Mouse (Mus musculus) cerebellum, postnatal 36 days (tissue): ENCODE results near the gene Dnajc5g.
A peak's percentile ranks its signal among the peaks of the same experiment; 100 is the strongest.

Experiments
- DNase-seq, 2 experiments: peaks; one replicate each; pipeline ENCODE4 v3.0.0; 2021 to 2022; ENCODE audit warnings: mixed read lengths in 2 of 2

The Dnajc5g gene

DNA sequence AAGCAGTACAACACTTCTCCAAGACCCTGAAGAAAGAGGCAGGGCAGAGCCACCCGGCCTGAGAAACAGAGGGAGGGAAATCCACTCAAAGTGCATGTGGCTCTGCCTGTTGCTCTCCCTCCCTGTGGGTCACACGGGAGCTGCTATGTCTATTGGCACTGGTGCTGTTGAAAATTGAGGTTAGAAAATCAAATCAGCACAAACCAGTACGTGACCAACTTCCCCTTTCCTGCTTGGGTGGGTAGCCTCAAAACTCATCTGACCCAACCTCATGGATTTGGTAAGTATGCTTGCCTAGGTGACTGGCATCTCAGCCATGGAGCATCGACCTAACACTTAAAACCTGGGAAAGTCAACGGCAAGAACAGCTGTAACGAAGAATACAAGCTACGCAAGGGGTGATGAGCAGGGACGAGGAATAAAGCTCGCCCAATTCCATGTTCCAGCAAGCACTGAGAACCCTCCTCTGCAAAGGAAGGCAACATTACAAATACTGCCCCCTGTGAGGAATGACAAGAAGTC lies at the start of gene Dnajc5g:
Dnajc5g (plus strand) TSS at position 472 of the 522 bp plus-strand sequence.
- no peak for DNase-seq

DNA sequence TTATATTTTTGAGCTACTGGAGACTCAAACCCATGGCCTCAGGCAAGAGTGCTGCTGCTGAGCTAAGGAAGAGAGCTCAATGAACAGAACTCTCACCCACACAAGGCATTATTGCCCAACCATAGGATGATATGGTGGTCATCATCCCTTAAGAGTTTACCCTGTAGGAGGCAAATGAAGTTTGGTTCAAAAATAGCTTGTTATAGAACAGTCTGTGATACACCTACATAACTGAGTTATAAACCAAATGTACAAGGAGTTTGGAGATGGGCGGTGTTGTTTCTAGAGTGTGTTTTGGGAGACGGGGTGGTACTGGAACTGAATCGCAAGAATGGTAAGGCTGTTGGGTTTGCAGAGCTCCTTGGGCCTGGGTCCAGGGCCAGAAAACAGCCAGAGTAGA lies 36.3 kb upstream of the Dnajc5g start:
- DNase-seq: no peak

DNA sequence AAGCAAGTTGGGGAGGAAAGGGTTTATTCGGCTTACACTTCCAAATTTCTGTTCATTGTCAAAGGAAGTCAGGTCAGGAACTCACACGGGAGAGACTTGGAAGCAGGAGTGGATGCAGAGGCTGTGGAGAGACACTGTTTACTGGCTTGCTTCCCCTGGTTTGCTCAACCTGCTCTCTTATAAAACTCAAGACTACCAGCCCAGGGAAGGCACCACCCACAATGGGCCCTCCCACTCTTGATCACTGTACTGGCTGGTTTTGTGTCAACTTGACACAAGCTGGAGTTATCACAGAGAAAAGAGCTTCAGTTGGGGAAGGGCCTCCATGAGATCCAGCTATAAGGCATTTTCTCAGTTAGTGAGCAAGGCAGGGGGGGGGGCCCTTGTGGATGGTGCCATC lies 35.0 kb upstream of the Dnajc5g start:
- DNase-seq: no peak

DNA sequence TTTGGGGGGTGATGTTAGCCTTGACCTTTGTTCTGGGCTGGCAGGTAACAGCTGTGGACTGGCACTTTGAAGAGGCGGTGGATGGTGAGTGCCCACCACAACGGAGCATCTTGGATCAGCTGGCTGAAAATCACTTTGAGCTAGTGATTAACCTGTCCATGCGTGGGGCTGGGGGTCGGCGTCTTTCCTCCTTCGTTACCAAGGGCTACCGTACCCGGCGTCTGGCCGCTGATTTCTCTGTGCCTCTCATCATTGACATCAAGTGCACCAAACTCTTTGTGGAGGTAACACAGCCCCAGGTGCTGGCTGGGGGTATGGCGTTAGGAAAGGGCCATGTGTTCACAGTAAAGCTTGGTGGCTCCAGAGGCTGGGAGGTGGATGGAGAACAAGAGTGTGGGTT lies 34.3 kb upstream of the Dnajc5g start:
- no peak for DNase-seq

DNA sequence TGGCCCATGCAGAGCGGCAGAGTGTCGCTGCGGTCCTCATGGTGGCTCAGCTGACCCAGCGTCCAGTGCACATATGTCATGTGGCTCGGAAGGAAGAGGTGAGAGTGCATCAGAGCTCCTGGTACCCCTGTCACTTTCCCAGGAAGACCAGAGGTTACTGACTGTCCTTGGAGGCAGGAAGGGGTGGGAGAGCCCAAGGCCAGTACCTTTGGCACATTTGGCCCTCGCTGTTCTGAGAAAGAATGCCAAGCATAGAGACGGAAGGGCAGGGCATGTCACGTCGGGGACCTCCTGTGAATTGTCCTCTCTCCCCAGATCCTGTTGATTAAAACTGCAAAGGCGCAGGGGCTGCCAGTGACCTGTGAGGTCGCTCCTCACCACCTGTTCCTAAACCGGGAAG lies 32.9 kb upstream of the Dnajc5g start:
- no peak for DNase-seq

DNA sequence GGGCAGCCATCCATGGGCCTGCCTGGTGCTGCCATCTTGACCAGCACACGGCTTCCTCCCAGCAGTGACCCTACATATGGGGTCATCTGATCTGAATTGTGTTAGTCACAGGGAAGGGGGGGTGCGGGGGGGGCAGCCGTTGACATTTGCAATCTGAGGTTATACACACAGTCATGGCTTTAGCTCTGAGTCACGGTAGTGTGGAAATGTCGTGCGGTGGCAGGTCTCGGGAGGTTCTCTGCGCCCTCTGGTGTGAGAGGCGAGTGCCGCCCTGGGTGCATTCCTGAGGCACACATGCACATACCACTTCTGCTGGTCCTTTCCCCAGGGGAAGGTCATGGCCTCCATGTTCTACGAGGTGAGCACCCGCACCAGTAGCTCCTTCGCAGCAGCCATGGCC lies 29.7 kb upstream of the Dnajc5g start:
- no peak for DNase-seq

DNA sequence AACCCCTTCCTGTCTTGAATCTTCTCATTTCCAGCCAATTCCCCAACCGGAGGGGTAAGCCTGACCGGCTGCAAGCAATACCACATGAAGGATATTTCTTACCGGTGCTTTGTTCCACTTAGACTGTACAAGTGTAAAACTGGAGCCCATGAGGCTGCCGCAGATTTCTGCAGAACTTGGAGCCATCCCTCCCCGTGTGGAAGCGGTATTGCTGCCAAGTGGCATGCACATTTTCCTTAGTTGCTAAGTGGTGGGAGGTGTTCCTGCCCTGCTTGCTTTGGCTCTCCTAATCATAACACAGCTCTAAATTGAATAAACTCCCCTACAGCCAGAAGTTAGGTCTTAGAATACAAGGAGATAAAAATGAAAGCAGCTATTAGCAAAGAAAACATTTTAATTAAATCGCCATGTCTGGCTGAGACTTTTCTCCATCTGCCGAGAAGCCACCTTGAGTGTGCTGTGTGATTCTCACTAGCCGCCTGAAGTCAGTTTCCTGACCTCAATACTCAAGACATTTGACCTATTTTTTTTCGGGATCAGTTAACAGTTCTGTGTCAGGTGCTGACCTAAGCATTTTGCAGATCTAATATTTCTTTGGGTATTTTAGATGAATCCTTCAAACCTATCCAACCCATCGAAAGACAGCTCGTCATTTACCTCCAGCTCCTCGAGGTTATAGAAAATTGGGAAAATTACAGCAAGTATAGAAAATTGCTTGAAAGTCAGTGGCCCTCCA lies 25.9 kb upstream of the Dnajc5g start:
- DNase-seq: peak in 1 of 2 experiments; percentile 9

DNA sequence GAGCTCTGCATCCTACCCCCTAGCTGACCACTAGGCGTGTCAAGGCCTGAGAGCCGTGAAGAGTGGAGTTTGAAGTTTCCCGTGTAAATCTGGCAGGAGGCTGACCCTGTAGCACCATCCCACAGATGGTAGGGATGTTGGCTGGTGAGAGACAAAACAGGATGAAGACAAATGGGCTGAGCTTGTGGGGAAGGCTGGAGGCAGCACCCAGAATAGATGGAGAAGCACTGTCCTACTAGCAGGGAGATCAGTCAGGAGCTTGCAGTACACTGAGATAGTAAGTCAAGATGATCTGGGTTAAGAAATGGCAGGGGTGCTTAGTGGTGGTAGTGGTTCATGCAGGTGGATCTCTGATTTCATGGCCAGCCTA lies 25.3 kb upstream of the Dnajc5g start:
- DNase-seq: no peak

DNA sequence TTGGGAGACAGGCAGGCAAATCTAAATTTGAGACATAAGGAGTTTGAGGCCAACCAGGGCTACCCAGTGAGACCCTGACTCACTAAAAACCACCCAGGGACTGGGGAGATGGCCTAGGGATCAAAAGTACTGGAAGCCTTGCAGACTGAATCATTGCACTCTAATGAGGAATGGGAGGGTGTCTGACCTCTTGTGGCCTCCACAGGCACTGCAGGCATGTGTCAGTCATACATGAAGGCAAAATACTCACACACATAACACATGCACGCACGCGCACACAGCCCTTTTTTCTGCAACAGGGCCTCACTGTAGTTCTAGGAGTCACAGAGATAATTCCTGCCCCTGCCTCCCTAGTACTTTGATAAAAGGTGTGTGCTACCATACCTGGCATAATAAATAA lies 24.7 kb upstream of the Dnajc5g start:
- DNase-seq: peak; percentile 28 to 33

DNA sequence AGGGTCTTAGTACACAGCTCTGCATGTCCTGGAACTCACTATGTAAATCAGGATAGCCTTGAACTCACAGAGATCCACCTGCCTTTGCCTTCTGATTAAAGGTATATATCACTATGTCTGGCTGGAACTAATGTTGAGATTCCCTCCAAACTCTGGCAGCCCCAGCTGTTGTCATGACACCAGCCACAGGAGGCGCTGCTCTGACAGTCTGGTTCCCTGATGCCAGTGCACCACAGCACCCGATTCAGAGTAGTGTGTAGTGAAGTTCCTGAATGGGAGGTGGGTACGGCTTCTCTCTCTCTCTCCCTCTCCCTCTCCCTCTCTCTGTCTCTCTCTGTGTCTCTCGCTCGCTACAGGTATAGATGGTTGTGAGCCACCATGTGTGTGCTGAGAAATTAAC lies 23.7 kb upstream of the Dnajc5g start:
- DNase-seq: peak; percentile 21 to 42

DNA sequence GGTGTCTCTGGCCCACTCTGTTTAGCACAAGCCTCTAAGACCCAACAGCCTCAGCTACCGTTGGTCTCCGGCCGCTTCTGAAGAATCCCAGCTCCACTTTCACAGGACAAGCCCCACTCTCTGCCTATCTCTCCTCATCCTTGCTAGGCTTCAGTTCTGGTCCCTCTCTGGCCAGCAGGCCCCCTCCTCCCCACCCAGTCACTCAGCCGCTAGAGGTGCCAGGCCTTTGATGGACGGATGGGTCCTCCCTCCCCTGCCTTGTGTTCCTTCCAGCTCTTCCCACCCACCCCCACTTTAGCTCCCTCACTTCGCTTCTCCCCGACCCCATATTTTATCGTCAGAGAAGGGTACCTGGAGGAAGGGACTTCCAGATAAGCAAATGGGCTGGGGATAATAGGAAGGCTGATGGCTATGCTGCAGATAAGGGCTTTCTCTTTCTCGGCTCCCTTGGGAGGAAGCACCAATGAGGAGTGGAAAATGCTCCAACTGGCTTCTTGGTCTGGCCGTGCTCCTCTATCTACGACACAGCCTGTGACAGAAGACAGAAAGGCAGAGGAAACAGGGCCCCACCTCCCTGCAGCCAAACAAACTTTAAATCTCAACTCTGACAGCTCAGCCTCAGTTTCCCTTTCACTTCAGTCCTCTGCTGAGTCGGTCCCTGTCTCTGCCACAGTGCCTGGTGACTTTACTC lies 23.0 kb upstream of the Dnajc5g start:
- DNase-seq: no peak

DNA sequence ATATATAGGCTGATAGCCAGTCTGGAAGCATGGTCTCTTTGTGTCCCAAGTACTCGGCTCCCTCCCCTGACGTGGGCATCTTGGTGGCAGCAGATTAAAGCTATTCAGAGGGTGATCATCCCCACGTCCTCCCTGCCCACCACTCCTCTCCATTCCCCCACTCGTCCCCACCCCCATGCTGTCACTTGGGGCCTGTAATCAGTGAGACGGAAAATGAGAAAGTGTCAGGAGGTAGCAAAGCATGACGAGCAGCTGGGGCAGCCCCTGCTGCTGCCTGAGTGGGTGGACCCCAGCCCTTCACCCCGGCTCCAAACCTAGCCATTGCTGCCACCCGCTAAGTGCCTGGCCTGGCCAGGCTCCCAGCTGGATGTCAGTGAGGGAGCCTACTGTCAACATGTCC lies 22.1 kb upstream of the Dnajc5g start:
- no peak for DNase-seq

DNA sequence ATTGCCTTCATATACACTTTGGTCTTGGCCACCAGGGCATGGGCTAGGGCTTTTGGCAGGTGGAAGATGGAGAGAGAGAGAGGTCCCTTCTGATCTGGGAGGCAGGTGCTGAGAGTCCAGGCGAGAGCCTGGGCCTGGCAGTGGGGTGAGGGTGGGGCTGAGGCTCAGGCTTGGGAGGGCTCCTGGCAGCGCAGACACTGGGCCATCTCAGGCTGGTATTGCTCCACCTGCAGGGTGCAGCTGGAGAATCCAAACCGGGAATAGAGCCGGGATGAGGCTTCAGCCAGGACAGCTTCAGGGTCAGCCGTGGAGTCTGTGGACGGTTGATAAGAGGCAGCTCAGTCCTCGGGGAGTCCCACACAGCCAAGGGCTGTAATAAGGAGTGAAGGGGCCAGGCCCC lies 19.5 kb upstream of the Dnajc5g start:
- no peak for DNase-seq

DNA sequence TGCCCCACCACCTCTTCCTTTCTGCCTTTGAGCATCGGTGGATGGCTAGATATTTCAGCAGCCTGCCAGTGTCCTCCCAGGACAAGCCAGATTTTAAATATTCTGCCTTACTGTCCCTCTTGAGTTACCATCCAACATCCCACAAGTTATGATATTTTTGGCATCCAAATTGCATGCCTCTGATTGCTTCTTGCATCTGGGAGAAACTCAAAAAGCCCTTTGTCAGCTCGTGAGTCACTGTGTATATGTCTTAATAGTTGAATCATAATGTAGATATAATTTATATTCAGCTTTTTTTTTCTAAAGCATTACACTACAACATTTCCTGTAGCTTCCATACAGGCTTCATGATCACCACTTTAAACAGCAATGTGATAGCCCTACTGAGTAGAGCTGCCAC lies 19.0 kb upstream of the Dnajc5g start:
- DNase-seq: no peak

DNA sequence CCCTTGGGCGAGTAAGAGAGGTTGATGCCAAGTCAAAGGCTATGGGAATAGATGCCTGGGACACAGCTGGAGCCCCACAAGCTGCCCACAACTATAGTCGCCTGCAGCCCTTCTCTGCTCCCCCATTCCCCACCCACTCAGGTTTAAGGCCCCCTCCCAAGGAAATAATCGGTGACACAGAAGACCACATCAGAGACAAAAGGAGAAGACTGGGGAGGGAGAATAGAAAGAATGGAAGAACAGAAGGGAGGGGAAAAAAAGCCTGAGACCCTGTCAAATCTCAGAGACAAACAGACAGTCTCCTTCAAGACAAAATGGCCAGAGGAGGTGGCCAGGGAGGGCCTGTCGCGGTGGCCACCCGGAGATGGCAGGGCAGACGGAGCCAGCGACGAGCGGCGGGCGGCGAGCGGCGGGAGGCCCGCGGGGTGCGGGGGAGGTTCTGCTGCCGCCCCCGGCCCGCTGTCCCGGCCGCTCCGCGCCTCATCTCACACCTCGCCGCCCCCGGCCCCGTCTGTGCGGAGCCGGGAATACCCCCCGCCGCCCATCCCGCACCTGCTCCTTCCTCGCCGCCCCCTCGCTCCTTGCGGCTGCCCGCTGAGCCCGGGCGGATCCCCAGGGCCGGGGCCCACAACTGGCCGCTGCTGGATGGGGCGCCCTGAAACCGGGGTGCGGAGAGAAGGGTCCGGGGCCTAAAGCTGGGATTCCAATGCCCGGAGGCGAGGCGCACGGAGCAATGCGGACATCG lies 13.7 kb upstream of the Dnajc5g start:
- no peak for DNase-seq

DNA sequence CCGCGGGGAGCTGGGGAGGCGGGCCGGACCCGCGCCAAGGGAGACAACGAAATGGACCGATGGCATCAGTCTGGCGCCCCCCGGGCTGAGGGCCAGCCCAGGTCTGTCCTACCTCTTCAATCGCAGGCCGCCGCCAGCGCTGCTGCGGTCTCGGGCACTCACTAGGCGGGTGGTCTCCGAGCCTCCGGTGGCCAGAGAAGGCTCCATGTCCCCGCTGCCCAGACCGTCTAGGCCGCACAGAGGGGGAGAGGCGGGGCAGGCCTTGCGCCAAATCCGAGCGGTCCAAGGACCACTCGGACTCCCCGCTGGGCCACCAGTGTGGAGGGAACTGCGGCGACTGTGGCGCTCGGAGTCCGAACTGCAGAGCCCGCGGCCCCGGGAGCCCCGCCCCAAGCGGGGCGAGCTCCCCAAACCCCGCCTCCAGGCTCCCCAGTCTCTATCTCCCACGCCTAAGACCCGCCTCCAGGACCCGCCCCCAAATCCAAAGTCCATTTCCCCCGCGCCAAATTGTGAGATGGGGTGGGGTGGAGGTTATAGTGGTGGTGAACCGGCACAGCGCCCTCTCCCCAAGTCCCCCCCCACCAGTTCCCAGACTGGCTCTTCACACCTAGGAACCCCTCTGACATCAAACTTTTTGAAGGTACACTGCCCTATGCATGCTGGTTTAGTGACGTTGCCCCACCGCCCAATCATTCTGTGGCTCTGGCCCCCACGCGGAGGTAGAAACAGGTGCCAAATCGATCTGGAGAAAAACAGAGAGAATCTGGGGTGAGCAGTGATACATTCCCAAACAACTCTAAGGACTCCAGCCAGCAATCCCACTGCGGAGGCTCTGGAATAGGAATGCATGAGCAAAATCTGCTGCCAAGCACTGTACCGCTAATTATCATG lies 12.7 kb upstream of the Dnajc5g start:
- no peak for DNase-seq

DNA sequence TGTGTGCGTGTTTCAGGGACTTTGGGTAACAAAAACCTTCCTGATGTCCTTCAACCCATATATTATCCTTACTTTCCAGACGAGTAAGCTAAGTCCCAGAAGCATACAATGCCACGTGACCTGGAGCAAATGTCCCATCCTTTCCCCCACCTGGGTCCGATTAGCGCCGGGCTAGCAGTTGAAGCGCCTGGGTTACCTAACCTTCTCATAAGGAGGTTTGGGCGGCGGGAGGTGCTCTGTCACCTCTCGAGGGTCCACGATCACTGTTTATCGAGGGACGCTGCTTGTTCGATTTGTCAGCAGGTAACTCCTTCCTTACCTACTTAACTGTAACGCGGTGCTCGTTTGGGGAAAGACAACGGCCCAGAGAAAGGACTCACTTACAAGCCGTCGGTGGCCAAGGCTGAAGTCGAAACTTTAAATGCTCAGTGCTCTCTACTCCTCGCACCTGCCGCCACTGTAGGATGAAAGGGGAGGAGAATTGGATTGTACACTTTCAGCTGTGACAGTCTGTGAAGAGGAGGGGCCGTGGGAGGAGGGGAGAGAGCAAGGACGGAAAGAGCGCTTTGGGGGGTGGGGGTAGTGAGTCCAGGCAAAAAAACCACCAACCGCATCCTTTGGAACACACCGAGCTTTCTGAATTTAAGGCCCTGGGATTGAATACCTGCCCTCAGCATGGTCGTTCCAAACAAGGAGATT lies 11.8 kb upstream of the Dnajc5g start:
- DNase-seq: no peak

DNA sequence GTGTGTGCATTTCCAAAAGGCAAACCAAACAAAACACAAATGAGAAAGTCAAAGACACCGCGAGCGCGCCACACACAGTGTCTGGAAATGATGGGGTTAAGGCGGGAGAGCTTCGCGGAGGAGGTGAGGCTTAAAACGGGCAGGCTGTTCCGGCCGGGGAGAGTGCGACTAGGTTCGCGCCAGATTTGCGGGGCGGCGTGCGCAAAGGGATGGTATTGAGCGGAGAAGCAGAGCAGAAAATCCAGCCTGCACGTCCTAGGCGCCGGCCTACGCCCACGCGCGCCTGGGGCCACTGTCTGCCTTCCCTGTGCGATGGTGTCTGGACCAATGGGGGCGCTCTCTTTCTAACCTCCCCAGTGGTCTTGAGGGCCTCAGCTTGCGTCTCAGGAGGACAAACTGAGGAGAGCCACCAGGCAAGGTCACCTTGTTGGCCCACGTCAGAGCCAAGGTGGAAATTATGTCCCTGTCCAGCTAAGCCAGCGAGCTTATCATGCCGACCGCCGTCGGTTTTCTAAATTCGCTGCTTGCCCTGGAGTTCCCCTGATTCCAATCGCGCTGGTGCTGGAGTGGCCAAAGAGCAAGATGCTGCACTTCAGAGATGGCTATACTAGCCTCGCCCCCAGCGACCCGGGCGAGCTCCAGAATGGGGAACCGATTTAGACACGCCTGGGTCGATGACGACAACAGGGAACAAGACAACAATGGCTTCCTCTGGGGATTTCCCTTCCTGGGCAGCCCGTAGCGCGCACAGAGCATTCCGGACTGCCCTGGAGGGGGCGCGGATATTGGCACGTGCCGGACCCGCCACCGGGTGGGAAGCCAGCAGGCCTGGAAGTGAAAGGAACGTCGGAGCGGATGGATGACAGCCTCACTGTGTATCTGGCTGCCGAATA lies 11.0 kb upstream of the Dnajc5g start:
- DNase-seq: no peak

DNA sequence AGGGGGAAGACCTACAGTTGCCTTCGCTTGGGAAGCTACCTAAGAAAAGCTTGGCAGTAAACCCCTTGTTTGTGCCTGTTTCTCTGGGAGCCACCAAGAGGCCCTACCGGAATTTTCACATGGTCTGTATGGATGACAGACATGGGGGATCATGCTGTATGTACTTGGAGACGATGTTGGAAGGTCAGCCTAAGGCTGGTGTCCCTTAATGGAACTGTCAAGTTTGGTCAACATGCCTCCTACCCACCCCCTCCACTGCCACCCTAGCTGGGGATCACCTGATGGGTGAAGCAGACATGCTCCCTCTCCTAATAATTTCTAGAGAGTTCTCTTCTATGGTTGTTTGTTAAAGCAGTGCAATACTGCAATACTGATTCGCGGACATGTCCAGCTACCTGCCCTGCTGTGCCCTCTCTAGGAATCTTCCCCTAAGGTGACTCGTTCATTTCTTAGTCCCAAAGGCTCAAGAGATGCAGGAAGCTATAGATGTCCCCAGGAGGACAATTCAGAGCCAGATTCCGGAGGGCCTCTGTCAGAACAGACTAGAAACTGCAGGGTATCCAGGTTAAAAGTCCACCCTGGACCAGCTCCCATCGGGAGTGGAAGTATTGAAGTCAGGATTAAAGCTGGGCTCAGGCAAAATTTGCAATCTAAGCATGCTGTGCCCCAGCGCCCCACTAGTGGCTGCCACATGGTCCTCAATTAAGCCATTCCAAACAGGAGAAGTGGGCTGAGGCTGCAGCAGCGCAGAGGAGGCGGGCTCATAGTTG lies 10.2 kb upstream of the Dnajc5g start:
- DNase-seq: no peak

DNA sequence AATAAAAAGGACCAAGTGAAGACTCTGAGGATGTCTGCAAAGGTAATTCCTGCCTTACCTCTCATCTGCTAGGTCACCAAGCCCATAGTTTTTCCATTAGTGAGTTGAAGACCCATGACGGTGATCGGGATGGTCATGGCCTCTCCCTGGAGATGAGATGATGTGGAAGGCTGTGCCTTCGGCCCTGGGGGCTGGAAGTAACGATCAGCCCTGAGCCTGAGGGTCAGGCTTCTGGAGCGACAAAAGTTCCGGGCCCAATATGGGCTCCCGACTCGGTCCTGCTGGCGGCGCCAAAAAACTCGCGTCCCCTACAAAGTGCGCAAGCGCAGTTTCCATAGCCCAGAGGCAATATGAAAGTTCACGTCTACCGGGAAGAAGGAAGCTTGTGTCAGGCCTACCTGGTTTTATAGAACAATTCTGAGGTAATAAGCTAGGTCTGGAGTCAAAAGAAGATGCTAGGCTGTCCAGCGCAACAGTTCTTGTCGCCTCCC lies 2.0 kb downstream of the Dnajc5g start, which contains the start of gene Slc30a3:
Slc30a3 (minus strand) TSS at position 238 of the 491 bp plus-strand sequence.
- no peak for DNase-seq
